Mouse (Mus musculus) testis, postnatal 10 days (tissue): ENCODE data around the gene F2rl2.

Experiments
- DNase-seq: peaks from one replicate; pipeline ENCODE4 v3.0.0; 2021; ENCODE audit warnings: low spot score

F2rl2 gene

GRCm38 (mm10) chr13:95696654-95697163 is at the start of gene F2rl2:
Gene F2rl2 (plus strand): TSS chr13:95696853.
- DNase-seq: no peak

GRCm38 (mm10) chr13:95647248-95647647 is 49.4 kb upstream of the F2rl2 start:
- no peak for DNase-seq

- DNase-seq: no peak
These were observed 46.7 kb upstream of the F2rl2 start for GRCm38 (mm10) chr13:95649941-95650340.

- no peak for DNase-seq
These were observed 44.6 kb upstream of the F2rl2 start for GRCm38 (mm10) chr13:95651870-95652668.

- no peak for DNase-seq
These were observed 43.0 kb upstream of the F2rl2 start for GRCm38 (mm10) chr13:95653696-95654095.

GRCm38 (mm10) chr13:95655284-95655683 is 41.4 kb upstream of the F2rl2 start:
- DNase-seq: no peak

- no peak for DNase-seq
These were observed 39.5 kb upstream of the F2rl2 start for GRCm38 (mm10) chr13:95657171-95657570.

- no peak for DNase-seq
These were observed 37.2 kb upstream of the F2rl2 start for GRCm38 (mm10) chr13:95659432-95659831.

GRCm38 (mm10) chr13:95663834-95664233 is 32.8 kb upstream of the F2rl2 start:
- no peak for DNase-seq

GRCm38 (mm10) chr13:95665644-95666356 is 30.9 kb upstream of the F2rl2 start:
- DNase-seq: no peak

GRCm38 (mm10) chr13:95667260-95667659 is 29.4 kb upstream of the F2rl2 start:
- DNase-seq: no peak

GRCm38 (mm10) chr13:95670534-95670933 is 26.1 kb upstream of the F2rl2 start:
- DNase-seq: no peak

GRCm38 (mm10) chr13:95671108-95671897 is 25.4 kb upstream of the F2rl2 start:
- DNase-seq: no peak

GRCm38 (mm10) chr13:95672372-95672771 is 24.3 kb upstream of the F2rl2 start:
- DNase-seq: no peak

GRCm38 (mm10) chr13:95679078-95679477 is 17.6 kb upstream of the F2rl2 start:
- no peak for DNase-seq

- DNase-seq: no peak
These were observed 17.1 kb upstream of the F2rl2 start for GRCm38 (mm10) chr13:95679491-95679941.

- no peak for DNase-seq
These were observed 11.9 kb upstream of the F2rl2 start for GRCm38 (mm10) chr13:95684656-95685244.

GRCm38 (mm10) chr13:95685736-95686135 is 10.9 kb upstream of the F2rl2 start:
- no peak for DNase-seq

GRCm38 (mm10) chr13:95688576-95688975 is 8.1 kb upstream of the F2rl2 start:
- DNase-seq: no peak

- no peak for DNase-seq
These were observed 4.5 kb upstream of the F2rl2 start for GRCm38 (mm10) chr13:95692201-95692600.

GRCm38 (mm10) chr13:95696120-95696653 is 466 bp upstream of the F2rl2 start:
- DNase-seq: no peak

GRCm38 (mm10) chr13:95697874-95698273 is 1.2 kb downstream of the F2rl2 start:
- no peak for DNase-seq
